Mouse (Mus musculus) macrophage (primary cell): Measurements from ENCODE around the gene Dpep3. TPM values are rescaled to one million over a fixed set of nuclear protein-coding genes. Genes with fewer than 3 reads are reported as not detected.
A peak's percentile ranks its signal among the peaks of the same experiment; 100 is the strongest.
"Not testable (repeated sequence)": the region's sequence is repeated elsewhere in the genome, so short reads cannot be mapped to it uniquely, and the experiment has no call there.

Experiments used
- H3K27ac ChIP-seq: fragments of 350-480 bp; formaldehyde crosslinking; 2 replicates; pipeline ENCODE4 v1.9.0; 2021
- H3K36me3 ChIP-seq: fragments of 350-480 bp; formaldehyde crosslinking; 2 replicates; pipeline ENCODE4 v1.9.0; 2021; ENCODE audit errors: inconsistent target
- H3K4me3 ChIP-seq: fragments of 350-480 bp; formaldehyde crosslinking; 2 replicates; pipeline ENCODE4 v1.9.0; 2021; ENCODE audit errors: inconsistent target
- H3K79me2 ChIP-seq: fragments of 350-480 bp; formaldehyde crosslinking; 2 replicates; pipeline ENCODE4 v1.9.0; 2021; ENCODE audit errors: inconsistent target
- WGBS: methylation state at CpG from one replicate; pipeline ENCODE4 v1.1.7; 2026; ENCODE audit warnings: inconsistent platforms; ENCODE audit not compliant: missing documents; 5-methylcytosine and 5-hydroxymethylcytosine counted together
- polyA plus RNA-seq: library from polyadenylated mRNA; stranded (reverse); fragments of 250-400 nt; gene quantifications from 3 replicates; pipeline ENCODE4 v1.2.4, GENCODE M21; 2018; ENCODE audit warnings: inconsistent platforms
- total RNA-seq, 78 experiments: library from RNA; depleted of rRNA; stranded (reverse); fragments of 250-400 nt; gene quantifications; 1 replicate in 9 of 78; 2 replicates in 24 of 78; 3 replicates in 43 of 78; 4 replicates in 2 of 78; pipeline ENCODE4 v1.2.4; 2018; ENCODE audit warnings: inconsistent platforms in 56 of 78

The Dpep3 gene
- 10 to 100 TPM in 8 of 26 experiments, 1 to 10 TPM in 17, under 1 TPM in 1; 0.77 to 39.0 (median 4.7) TPM for total RNA-seq (2018; cell fraction: chromatin; rRNA removed)
- total RNA-seq (2018; cell fraction: cytosol; rRNA removed): under 1 TPM in 24 of 26 experiments, not detected in 2; 0.08 to 0.86 (median 0.19) TPM
- total RNA-seq (2018; cell fraction: nucleus; rRNA removed): 10 to 100 TPM in 10 of 26 experiments, 1 to 10 TPM in 16; 1.2 to 37.0 (median 6.7) TPM
- polyA plus RNA-seq: 0.10 to 0.34 TPM in 2 of 3 replicates, not detected in the other

DNA sequence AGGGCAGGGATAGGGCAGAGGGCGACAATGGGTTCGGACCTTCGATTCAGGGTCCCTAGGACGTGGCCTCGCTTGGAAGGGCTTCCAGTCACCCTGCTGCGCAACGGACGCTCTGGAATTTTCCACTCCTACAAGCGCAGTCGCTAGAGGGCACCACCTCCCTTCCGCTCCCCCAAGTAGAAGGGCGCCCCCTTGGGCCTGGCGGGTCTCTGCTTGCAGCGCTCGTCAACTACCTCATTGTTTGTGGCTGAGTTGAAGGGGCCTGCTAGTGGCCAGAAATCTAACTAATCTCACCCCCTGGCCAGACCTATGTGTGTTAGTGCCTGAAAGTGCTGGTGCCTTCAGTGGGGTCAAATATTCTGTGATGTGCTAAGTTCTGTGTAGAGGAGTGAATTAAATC is at the start of gene Dpep3:
Gene Dpep3, minus strand, starts transcription at position 105 of the 400 bp plus-strand sequence.
- 96% methylated on average over 14 of the region's 15 CpGs for WGBS
- Histone ChIP-seq H3K79me2 (no peaks in the 10 kb centered on the region), H3K4me3 (no peak within 1 kb of the TSS), H3K36me3 (no peaks in the 10 kb centered on the region), H3K27ac (no peak within 1 kb of the TSS)

DNA sequence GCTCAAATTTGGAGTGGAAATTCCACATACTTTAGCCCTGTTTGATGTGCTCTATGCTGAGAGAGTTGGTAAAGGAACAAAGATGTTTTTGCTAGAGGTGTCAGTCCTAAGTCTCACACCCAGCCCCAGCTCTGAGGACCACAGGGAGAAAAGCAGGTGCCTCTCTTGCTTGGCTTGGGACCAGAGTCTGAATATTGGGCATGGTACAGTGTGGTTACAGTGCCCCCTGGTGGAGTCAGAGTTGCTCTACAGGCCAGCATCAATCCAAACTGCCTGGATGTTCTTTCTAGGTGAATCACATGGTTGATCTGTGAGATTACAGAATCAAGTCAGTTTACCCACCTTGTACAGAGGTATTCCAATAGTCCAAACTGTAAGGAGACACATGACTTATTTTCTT is 43.3 kb upstream of the Dpep3 start:
- H3K27ac ChIP-seq: no peak overlapping the region
- H3K4me3 ChIP-seq: no peak overlapping the region
- H3K79me2 ChIP-seq: no peaks in the 10 kb centered on the region
- no peaks in the 10 kb centered on the region for H3K36me3 ChIP-seq

DNA sequence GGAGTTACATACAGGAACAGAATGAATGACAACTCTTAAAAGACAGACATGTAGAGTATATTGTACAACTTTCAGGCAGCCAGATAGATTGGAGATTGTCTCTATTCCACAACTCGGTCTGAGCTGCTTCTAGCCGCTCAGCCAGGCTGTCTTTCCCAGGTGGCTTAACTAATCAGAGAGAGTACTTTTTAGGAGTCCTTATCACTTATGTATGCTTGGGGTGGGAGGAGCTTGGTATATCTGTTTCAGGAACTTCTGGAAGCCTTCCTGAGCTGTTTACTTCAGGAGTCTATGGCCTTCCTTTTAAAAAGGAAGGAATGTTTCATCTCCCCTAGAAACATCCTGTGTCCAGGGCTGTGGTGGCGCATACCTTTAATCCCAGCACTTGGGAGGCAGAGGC is 38.8 kb upstream of the Dpep3 start:
- no peaks in the 10 kb centered on the region; the same call in 1 of the 2 replicates for H3K36me3 ChIP-seq
- H3K27ac ChIP-seq: no peak overlapping the region
- no peak overlapping the region for H3K4me3 ChIP-seq
- WGBS: 96% methylated on average over 3 of the region's 3 CpGs
- no peaks in the 10 kb centered on the region for H3K79me2 ChIP-seq

DNA sequence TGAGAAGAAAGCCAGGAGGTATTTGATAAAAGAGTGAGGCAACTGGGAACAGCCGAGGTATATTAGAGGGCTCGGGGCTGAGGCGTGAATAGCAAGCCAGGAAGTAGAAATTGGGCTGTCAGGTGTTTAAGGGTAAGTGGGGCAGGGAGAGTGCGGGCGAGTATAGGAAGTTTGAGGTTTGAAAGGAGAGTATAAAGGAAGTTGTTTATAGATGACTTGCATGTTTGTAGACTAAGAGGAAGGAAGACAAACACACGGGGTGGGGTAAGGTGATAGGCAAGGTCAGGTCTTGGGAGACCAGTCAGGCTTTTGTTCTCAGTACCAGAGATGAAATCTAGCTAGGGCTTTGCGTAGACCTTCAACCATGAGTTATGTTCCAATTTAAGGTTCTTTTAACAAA is 37.9 kb upstream of the Dpep3 start:
- Histone ChIP-seq H3K36me3 (no peaks in the 10 kb centered on the region; the same call in 1 of the 2 replicates), H3K79me2 (peaks cover 1% of the 10 kb centered on the region; the same call in 1 of the 2 replicates), H3K27ac (no peak overlapping the region), H3K4me3 (no peak overlapping the region)
- WGBS: 29% methylated on average over 7 of the region's 7 CpGs

DNA sequence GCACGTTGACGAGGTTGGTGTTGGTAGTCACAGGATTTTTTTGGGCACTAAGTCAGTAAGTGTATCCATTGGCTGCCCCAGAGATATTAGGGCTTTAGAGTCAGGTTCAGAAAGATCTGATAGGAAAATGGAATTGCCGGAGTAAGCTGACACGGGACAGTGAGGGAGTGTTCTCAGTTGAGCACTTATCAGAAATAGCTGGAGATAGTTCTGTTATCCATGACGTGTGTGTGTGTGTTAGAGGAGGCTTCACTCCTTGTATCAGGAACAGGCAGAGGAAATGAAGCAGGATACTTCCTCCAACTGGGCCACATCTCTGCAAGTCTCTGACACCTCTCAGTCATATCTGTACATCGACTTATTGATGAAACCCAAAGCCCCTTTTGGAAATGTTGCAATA is 37.1 kb upstream of the Dpep3 start:
- peaks cover 10% of the 10 kb centered on the region; the same call in 1 of the 2 replicates for H3K79me2 ChIP-seq
- H3K27ac ChIP-seq: no peak overlapping the region
- no peaks in the 10 kb centered on the region; the same call in 1 of the 2 replicates for H3K36me3 ChIP-seq
- WGBS: 90% methylated on average over 6 of the region's 6 CpGs
- H3K4me3 ChIP-seq: no peak overlapping the region

DNA sequence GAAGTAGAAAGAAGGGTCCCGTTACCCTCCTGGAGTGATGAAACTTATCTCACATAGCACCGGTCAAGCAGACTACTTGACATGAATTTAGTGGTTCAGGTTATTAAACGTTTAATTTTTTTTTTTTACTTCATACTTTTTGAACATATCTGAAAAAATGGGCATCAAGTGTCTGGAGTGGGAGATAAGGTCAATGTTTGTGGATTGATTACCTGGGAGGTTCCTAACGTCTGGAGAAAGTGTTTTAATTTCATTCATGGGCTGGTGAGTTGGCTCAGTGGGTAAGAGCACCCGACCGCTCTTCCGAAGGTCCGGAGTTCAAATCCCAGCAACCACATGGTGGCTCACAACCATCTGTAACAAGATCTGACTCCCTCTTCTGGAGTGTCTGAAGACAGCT is 33.0 kb upstream of the Dpep3 start:
- Histone ChIP-seq H3K79me2 (peaks cover 42% of the 10 kb centered on the region), H3K4me3 (peak overlapping the region; percentile 81)
- not testable (repeated sequence) for H3K36me3 ChIP-seq, H3K27ac ChIP-seq
- 66% methylated on average over 4 of the region's 8 CpGs for WGBS

DNA sequence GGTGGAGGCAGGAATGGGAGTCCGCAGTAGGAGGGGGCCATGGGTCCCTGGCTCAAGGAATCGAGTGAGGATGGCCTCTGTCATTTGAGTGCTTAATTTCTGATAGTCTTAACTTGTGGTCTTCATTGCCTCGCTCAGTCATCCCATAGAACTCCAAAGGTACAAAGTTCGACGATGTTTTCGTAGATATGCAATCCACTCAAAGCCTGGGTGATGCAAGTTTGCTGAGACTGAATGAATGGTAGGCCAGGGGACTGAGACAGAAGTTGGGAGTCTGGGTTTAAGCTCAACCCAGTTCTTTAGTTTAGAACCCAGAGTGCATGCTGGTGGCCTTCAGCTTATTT is 32.4 kb upstream of the Dpep3 start, which contains the start of gene Ddx28:
Gene Ddx28, minus strand, starts transcription at position 240 of the 344 bp plus-strand sequence.
- peak within 1 kb of the TSS; percentile 70 for H3K27ac ChIP-seq
- H3K36me3 ChIP-seq: no peaks in the 10 kb centered on the region; the same call in 1 of the 2 replicates
- H3K4me3 ChIP-seq: peak within 1 kb of the TSS; percentile 81
- 4% methylated on average over 6 of the region's 6 CpGs for WGBS
- H3K79me2 ChIP-seq: peaks cover 42% of the 10 kb centered on the region

DNA sequence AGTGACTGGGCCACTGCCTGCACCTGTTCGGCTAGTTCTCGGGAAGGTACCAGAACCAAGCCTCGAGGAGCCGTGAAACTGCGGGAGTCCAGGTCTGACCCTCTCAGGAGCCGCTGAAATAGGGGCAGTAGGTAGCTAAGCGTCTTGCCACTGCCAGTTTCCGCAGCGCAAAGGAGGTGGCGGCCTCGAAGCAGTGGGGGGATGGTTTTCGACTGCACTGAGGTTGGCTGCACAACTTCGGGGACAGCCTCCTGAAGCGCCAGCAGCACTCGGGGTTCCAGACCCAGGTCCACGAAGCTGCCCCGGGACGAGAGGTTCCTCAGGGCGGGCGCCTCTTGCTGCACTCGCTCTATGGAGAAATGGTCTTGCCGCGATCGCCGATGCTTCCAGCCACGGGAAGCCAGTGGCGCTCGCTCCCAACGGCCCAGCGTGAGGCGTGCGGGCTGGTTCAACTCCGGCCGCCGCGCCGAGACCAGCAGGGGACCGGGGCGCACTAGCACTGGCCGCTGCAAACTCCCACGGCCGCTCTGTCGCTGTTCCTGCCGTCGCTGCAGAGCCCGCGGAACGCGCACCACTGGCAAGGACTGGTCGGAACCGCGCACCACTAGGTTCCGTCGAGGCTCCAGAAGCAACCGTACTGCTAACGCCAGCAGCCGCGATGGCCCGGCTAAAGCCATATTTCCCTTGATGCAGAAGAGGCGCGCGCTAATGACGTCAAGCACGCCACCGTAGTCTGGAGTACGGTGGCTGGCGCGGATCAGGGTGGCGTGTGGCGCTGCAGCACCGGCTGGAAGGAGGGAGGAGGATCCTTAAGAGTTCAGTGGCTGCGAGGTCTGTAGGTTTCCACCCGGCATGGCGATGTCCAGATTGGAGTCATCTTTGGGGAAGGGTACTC is 31.8 kb upstream of the Dpep3 start:
- Histone ChIP-seq H3K27ac (peak overlapping the region; percentile 70), H3K79me2 (peaks cover 42% of the 10 kb centered on the region), H3K4me3 (peak overlapping the region; percentile 81), H3K36me3 (no peaks in the 10 kb centered on the region; the same call in 1 of the 2 replicates)
- 1% methylated on average over 74 of the region's 74 CpGs for WGBS

DNA sequence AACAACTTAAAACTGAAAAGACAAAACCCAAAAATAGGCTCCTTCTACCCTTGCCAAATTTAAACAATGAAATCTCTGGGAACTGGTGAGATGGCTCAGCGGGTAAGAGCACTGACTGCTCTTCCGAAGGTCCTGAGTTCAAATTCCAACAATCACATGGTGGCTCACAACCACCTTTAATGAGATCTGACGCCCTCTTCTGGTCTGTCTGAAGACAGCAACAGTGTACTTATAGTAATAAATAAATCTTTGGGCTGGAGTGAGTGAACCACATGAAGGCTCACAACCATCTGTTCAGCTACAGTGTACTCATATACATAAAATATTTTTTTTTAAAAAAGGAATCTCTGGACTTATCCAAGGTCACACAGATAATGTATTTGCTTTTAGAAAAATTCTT is 28.7 kb upstream of the Dpep3 start:
- 69% methylated on average over 3 of the region's 3 CpGs for WGBS
- not testable (repeated sequence) for H3K4me3 ChIP-seq, H3K36me3 ChIP-seq
- peak overlapping the region; percentile 93 for H3K27ac ChIP-seq
- H3K79me2 ChIP-seq: peaks cover 42% of the 10 kb centered on the region

DNA sequence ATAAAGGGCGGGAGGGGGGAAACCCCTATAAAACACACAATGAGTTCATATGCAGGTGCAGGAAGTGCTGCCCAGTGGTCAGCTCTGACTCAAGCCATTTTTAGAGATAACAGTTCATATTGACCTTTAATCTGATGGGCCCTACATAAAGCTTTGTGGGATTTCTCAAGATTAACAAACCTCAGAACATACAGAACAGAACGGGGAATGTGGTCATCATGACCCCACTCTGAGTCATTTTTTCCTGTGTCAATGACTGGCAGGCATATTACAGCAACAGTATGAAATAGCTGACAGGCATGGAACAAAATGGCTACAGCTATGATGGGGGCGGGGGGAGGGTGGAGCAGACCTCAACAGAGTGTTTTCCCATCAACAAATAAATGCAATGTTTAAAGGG is 27.9 kb upstream of the Dpep3 start:
- Histone ChIP-seq H3K79me2 (peaks cover 40% of the 10 kb centered on the region), H3K36me3 (no peaks in the 10 kb centered on the region), H3K27ac (peak overlapping the region; percentile 93), H3K4me3 (no peak overlapping the region)
- 14% methylated on average over 3 of the region's 3 CpGs for WGBS

DNA sequence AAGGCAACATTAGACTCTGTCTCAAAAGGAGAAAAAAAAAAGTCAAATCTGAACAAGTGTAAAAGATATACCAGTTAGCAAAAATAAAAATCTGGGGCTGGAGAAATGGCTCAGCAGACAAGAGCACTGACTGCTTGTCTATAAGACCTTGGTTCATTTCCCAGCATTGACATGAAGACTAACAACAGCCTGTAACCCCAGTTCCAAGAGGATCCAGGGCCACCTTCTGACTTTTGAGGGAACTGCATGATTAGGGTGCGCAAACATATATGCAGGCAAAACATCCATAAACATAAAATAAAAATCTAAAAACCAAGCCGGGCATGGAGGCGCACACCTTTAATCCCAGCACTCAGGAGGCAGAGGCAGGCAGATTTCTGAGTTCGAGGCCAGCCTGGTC is 27.2 kb upstream of the Dpep3 start:
- H3K79me2 ChIP-seq: peaks cover 33% of the 10 kb centered on the region
- WGBS: 91% methylated on average over 4 of the region's 4 CpGs
- H3K36me3 ChIP-seq: no peaks in the 10 kb centered on the region
- no peak overlapping the region for H3K4me3 ChIP-seq
- H3K27ac ChIP-seq: peak overlapping the region; percentile 93

DNA sequence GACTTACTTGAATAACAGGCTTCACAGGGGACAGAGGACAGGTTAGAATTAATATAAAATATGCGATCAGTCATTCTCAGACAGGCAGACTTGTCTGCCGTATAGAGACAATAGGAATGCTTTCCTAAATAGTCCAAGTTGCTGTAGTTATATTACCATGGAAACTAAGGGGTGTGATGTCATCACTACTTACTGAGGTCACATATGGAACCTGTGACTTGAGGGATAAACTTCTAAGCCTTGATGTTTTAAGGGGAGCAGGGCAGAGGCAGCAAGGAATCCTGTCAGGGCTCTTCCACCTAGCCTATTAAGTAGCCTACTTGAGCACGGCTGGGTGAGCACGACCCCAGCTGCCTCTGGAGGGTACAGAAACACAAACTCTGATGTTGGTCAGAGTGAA is 26.6 kb upstream of the Dpep3 start, which contains the start of gene Dpep2nb:
Gene Dpep2nb, minus strand, starts transcription at position 101 of the 400 bp plus-strand sequence.
- H3K79me2 ChIP-seq: peaks cover 29% of the 10 kb centered on the region
- H3K4me3 ChIP-seq: no peak within 1 kb of the TSS
- WGBS: 94% methylated on average over 4 of the region's 4 CpGs
- H3K36me3 ChIP-seq: no peaks in the 10 kb centered on the region
- H3K27ac ChIP-seq: peak within 1 kb of the TSS; percentile 93

DNA sequence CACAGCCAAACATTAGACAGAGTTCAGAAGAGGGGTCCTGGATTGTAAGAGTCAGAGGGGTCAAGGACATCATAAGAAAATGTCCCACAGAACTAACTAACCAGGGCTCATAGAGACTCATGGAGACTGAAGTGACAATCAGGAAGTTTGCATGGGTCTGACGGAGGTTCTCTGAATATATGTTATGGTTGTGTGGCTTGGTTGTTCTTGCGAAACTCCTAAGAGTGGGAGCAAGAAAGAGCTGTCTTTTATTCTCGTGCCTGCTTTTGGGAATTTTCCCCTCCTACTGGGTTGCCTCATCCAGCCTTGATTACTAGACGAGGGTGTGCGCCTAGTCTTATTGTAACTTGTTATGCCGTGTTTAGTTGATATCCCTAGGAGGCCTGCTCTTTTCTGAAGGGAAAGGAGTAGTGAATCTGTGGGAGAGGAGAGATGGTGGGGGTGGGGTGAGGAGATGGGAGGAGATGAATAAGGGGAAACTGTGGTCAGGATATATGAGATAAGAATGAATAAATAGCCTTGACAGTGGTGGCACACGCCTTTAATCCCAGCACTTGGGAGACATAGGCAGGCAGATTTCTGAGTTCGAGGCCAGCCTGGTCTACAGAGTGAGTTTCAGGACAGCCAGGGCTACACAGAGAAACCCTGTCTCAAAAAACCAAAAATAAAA is 25.4 kb upstream of the Dpep3 start:
- Histone ChIP-seq H3K4me3 (no peak overlapping the region), H3K27ac (peak overlapping the region; percentile 93), H3K36me3 (no peaks in the 10 kb centered on the region), H3K79me2 (peaks cover 17% of the 10 kb centered on the region)
- WGBS: 21% methylated on average over 8 of the region's 8 CpGs

DNA sequence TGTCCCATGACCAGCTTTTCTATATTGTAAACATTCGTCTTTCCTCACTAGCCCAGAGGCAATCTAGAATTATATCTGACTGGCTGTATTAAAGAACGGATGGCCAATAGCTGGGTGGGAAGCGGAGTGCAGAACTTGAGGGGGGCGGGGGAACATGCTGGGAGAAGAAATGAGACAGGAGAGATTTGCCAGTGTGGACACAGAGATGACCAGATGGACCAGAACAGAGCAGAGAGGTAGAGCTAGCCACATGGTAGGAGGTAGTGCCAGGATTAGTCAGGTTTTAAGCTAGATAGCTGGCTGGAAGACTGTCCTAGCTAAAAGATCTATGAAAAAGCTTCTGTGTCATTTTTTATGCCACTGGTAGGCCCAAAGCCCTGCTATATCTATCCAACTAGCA is 22.7 kb upstream of the Dpep3 start:
- H3K27ac ChIP-seq: no peak overlapping the region
- H3K36me3 ChIP-seq: no peaks in the 10 kb centered on the region
- WGBS: 98% methylated on average over 4 of the region's 4 CpGs
- H3K79me2 ChIP-seq: no peaks in the 10 kb centered on the region
- H3K4me3 ChIP-seq: no peak overlapping the region

DNA sequence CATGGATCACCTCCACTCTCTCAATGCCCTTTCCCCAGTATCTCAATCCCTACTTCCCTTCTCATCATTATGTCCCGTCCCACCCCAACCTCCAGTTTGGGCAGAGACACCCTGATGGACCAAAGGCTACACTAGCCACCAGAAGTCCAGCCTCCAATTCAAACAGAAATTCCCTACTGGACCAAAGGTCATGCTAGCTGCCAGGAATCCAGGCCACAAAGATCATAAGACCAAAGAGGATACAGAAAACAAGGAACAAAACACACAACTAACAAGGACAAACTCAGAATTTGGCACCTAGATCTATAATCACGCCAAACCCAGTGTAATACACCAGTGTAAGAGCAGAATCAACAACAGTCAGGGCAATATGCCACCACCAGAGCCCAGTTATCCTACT is 19.7 kb upstream of the Dpep3 start:
- no peaks in the 10 kb centered on the region for H3K79me2 ChIP-seq
- H3K27ac ChIP-seq: no peak overlapping the region
- no peaks in the 10 kb centered on the region for H3K36me3 ChIP-seq
- 100% methylated on average over 2 of the region's 2 CpGs for WGBS
- no peak overlapping the region for H3K4me3 ChIP-seq
